Mouse (Mus musculus): ENCODE measurements around the gene Klk9. TPM values are rescaled to one million over a fixed set of nuclear protein-coding genes. Genes with fewer than 3 reads are reported as not detected.

Gene Klk9
- polyA plus RNA-seq, 1 experiment from 2014 or later: not detected

DNA sequence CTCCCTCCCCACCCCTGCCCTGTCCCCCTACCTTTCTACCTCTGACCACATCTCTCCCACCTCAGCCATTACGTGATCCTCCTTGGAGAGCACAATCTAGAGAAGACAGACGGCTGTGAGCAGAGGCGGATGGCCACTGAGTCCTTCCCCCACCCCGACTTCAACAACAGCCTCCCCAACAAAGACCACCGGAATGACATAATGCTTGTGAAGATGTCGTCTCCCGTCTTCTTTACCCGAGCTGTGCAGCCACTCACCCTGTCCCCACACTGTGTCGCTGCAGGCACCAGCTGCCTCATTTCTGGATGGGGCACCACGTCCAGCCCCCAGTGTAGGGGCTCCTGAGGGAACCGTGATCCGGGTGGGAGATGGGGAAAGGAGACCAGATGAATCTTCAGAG, 14.3 kb upstream of the Klk9 start:
- Histone ChIP-seq H3K4me2 (ENCODE audit: low read depth, low read length) (no peak overlapping the region), H3K4me3 (ENCODE audit: low read depth, low read length) (no peak overlapping the region), H3K4me1 (ENCODE audit: insufficient read depth) (no peaks in the 10 kb centered on the region), H3K9ac (replicated peaks) (no peak overlapping the region), H3K27me3 (ENCODE audit: insufficient read depth, low read length) (no peaks in the 10 kb centered on the region), H3K36me3 (replicated peaks; ENCODE audit: insufficient read depth, low read length) (no peaks in the 10 kb centered on the region), H3K27ac (ENCODE audit: low read depth) (no peak overlapping the region), H3K9me3 (ENCODE audit: low read length) (no peaks in the 10 kb centered on the region)
- DNase-seq (no peak), ATAC-seq (no peak)
- WGBS (ENCODE audit: insufficient replicate concordance): 80% methylated on average over 12 of the region's 12 CpGs
- TF ChIP-seq EP300 (IDR thresholded peaks at IDR 0.05; ENCODE audit: low read depth): no peak
- TF ChIP-seq CTCF (IDR thresholded peaks at IDR 0.05; ENCODE audit: low read depth): no peak

DNA sequence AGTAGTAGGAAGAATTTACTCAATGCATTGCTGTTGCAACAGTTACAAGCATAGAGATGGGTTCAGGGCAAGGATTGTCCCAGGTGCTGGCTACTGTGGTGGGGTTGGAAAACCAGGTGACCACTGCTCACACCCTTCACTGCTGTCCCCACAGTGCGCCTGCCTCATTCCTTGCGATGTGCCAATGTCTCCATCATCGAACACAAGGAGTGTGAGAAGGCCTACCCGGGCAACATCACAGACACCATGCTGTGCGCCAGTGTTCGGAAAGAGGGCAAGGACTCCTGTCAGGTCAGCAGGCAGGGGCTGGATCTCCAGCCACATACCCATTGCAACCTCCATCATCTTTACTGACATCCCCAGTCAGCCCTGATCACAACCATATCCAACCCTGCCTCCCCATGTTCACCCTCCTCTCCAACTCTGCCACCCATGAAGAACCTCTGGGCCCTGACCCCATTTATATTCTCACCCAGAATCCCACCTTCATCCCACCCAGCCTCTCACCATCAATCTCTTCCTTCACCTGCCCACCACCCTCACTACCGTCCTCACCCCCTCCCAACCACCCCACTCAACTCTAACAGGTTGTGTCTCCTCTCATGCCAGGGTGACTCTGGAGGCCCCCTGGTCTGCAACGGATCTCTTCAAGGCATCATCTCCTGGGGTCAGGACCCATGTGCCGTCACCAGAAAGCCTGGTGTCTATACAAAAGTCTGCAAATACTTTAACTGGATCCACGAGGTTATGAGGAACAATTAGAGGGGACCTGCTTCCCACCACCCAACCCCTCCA, 13.3 kb upstream of the Klk9 start:
- 81% methylated on average over 10 of the region's 10 CpGs for WGBS (ENCODE audit: insufficient replicate concordance)
- H3K9me3 ChIP-seq (ENCODE audit: low read length): no peaks in the 10 kb centered on the region
- H3K4me1 ChIP-seq (ENCODE audit: insufficient read depth): no peaks in the 10 kb centered on the region
- no peak overlapping the region for H3K9ac ChIP-seq (replicated peaks)
- H3K36me3 ChIP-seq (replicated peaks; ENCODE audit: insufficient read depth, low read length): no peaks in the 10 kb centered on the region
- H3K4me3 ChIP-seq (ENCODE audit: low read depth, low read length): no peak overlapping the region
- TF ChIP-seq CTCF (IDR thresholded peaks at IDR 0.05; ENCODE audit: low read depth) (no peak), EP300 (IDR thresholded peaks at IDR 0.05; ENCODE audit: low read depth) (no peak)
- DNase-seq (no peak), ATAC-seq (no peak)
- no peak overlapping the region for H3K4me2 ChIP-seq (ENCODE audit: low read depth, low read length)
- no peak overlapping the region for H3K27ac ChIP-seq (ENCODE audit: low read depth)
- H3K27me3 ChIP-seq (ENCODE audit: insufficient read depth, low read length): peaks cover 4% of the 10 kb centered on the region; the same call in 1 of the 2 replicates

GRCm38 (mm10) chr7:43780241-43780640, 11.4 kb upstream of the Klk9 start:
- Histone ChIP-seq H3K36me3 (replicated peaks; ENCODE audit: insufficient read depth, low read length) (no peaks in the 10 kb centered on the region), H3K4me2 (ENCODE audit: low read depth, low read length) (no peak overlapping the region), H3K9me3 (ENCODE audit: low read length) (no peaks in the 10 kb centered on the region), H3K4me3 (ENCODE audit: low read depth, low read length) (no peak overlapping the region), H3K4me1 (ENCODE audit: insufficient read depth) (no peaks in the 10 kb centered on the region), H3K27ac (ENCODE audit: low read depth) (no peak overlapping the region), H3K27me3 (ENCODE audit: insufficient read depth, low read length) (peaks cover 9% of the 10 kb centered on the region; the same call in 1 of the 2 replicates), H3K9ac (replicated peaks) (no peak overlapping the region)
- ATAC-seq: no peak
- 68% methylated on average over 6 of the region's 6 CpGs for WGBS (ENCODE audit: insufficient replicate concordance)
- no peak for DNase-seq
- TF ChIP-seq CTCF (IDR thresholded peaks at IDR 0.05; ENCODE audit: low read depth) (no peak), EP300 (IDR thresholded peaks at IDR 0.05; ENCODE audit: low read depth) (no peak)

DNA sequence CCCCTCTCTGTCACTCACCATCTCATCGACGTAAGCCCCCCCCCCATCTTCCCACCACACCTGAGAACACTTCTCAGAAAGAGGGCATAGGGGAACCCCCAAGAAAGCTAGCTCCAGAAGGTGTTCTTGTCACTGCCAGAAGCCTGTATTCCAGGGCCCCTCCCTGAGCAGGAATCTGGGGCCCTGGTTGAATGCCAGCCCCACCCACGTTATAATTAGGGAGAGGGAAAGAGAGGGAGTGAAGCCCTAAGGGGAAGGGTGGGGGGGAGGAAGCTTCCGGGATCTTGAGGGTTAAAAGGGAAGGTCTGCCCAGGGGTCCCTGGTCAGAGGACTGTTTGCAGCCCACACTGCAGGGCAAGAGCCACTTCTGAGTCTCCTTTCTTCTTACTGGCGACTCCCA, 10.9 kb upstream of the Klk9 start, which contains the start of gene Klk10:
TSS of gene Klk10 (plus strand) at position 290 of the 400 bp plus-strand sequence.
- Histone ChIP-seq H3K4me2 (ENCODE audit: low read depth, low read length) (no peak within 1 kb of the TSS), H3K36me3 (replicated peaks; ENCODE audit: insufficient read depth, low read length) (no peaks in the 10 kb centered on the region), H3K9ac (replicated peaks) (no peak within 1 kb of the TSS), H3K9me3 (ENCODE audit: low read length) (no peaks in the 10 kb centered on the region), H3K27ac (ENCODE audit: low read depth) (no peak within 1 kb of the TSS), H3K4me1 (ENCODE audit: insufficient read depth) (no peaks in the 10 kb centered on the region), H3K27me3 (ENCODE audit: insufficient read depth, low read length) (peaks cover 9% of the 10 kb centered on the region; the same call in 1 of the 2 replicates), H3K4me3 (ENCODE audit: low read depth, low read length) (no peak within 1 kb of the TSS)
- WGBS (ENCODE audit: insufficient replicate concordance): 37% methylated on average over 5 of the region's 5 CpGs
- ATAC-seq: no peak
- no peak for DNase-seq
- no peak for TF ChIP-seq EP300 (IDR thresholded peaks at IDR 0.05; ENCODE audit: low read depth)
- no peak for TF ChIP-seq CTCF (IDR thresholded peaks at IDR 0.05; ENCODE audit: low read depth)

DNA sequence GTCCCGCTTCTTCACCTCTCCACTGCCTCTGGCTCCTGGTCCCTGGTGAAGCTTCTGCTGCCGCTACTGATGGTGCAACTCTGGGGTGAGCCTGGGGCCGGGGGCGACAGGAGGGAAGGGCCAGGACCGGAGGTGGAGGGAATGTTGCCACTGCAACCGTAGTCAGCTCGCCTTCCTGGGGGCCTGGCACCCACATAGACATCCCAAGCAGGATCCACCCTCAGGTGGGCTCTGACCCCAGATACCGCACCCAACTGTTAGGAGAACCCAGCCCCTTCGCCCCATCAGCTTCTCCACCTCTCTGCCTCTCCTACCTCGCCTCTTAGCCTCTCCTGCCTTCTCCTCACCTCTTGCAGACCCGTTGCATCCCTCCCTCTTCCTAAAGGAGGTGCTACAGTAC, 10.2 kb upstream of the Klk9 start:
- peaks cover 9% of the 10 kb centered on the region; the same call in 1 of the 2 replicates for H3K27me3 ChIP-seq (ENCODE audit: insufficient read depth, low read length)
- no peaks in the 10 kb centered on the region for H3K36me3 ChIP-seq (replicated peaks; ENCODE audit: insufficient read depth, low read length)
- 80% methylated on average over 11 of the region's 11 CpGs for WGBS (ENCODE audit: insufficient replicate concordance)
- DNase-seq (no peak), ATAC-seq (no peak)
- H3K4me2 ChIP-seq (ENCODE audit: low read depth, low read length): no peak overlapping the region
- no peaks in the 10 kb centered on the region for H3K9me3 ChIP-seq (ENCODE audit: low read length)
- no peak for TF ChIP-seq CTCF (IDR thresholded peaks at IDR 0.05; ENCODE audit: low read depth)
- TF ChIP-seq EP300 (IDR thresholded peaks at IDR 0.05; ENCODE audit: low read depth): no peak
- H3K4me1 ChIP-seq (ENCODE audit: insufficient read depth): no peaks in the 10 kb centered on the region
- H3K4me3 ChIP-seq (ENCODE audit: low read depth, low read length): no peak overlapping the region
- no peak overlapping the region for H3K27ac ChIP-seq (ENCODE audit: low read depth)
- no peak overlapping the region for H3K9ac ChIP-seq (replicated peaks)

GRCm38 (mm10) chr7:43782275-43783265, 9.1 kb upstream of the Klk9 start:
- no peaks in the 10 kb centered on the region for H3K4me1 ChIP-seq (ENCODE audit: insufficient read depth)
- peaks cover 9% of the 10 kb centered on the region; the same call in 1 of the 2 replicates for H3K27me3 ChIP-seq (ENCODE audit: insufficient read depth, low read length)
- H3K4me3 ChIP-seq (ENCODE audit: low read depth, low read length): no peak overlapping the region
- H3K36me3 ChIP-seq (replicated peaks; ENCODE audit: insufficient read depth, low read length): no peaks in the 10 kb centered on the region
- no peak overlapping the region for H3K27ac ChIP-seq (ENCODE audit: low read depth)
- no peaks in the 10 kb centered on the region for H3K9me3 ChIP-seq (ENCODE audit: low read length)
- no peak overlapping the region for H3K9ac ChIP-seq (replicated peaks)
- ATAC-seq: peak; percentile 44; the same call in 1 of the 2 replicates
- TF ChIP-seq CTCF (IDR thresholded peaks at IDR 0.05; ENCODE audit: low read depth) (peak; percentile 84), EP300 (IDR thresholded peaks at IDR 0.05; ENCODE audit: low read depth) (no peak)
- DNase-seq: peak; percentile 81
- 7% methylated on average over 36 of the region's 36 CpGs for whole genome bisulfite sequencing (ENCODE audit: insufficient replicate concordance)
- peak overlapping the region; percentile 54 for H3K4me2 ChIP-seq (ENCODE audit: low read depth, low read length)
